Mouse (Mus musculus): ENCODE data around the gene Mymk.

- TF ChIP-seq CTCF (IDR thresholded peaks at IDR 0.05; ENCODE audit: low read depth, low read length), result no peak
- TF ChIP-seq POLR2A (IDR thresholded peaks at IDR 0.05; ENCODE audit: extremely low read depth, insufficient read depth, low read length), result no peak
These were observed 16.7 kb upstream of the Mymk start for GRCm38 (mm10) chr2:27088700-27089099.
